Mouse (Mus musculus): ENCODE data around the gene Ccdc170.

GRCm38 (mm10) chr10:4545550-4545949 lies 63.2 kb downstream of the Ccdc170 start:
- TF ChIP-seq CTCF (IDR thresholded peaks at IDR 0.05; ENCODE audit: extremely low read depth, insufficient read length, insufficient replicate concordance, low read depth, low read length) (no peak), POLR2A (IDR thresholded peaks at IDR 0.05; ENCODE audit: low read depth, low read length) (no peak)

All from small intestine, adult 2 months (tissue).